Mouse (Mus musculus) gastrocnemius, postnatal 4 days (tissue): ENCODE measurements around the gene Fgfrl1. TPM values are rescaled to one million over a fixed set of nuclear protein-coding genes. Genes with fewer than 3 reads are reported as not detected.
A peak's percentile ranks its signal among the peaks of the same experiment; 100 is the strongest.

ENCODE experiments used
- DNase-seq, 2 experiments: peaks; one replicate each; pipeline ENCODE4 v3.0.0; 2021 to 2022; ENCODE audit warnings: low spot score in 2 of 2, mixed read lengths in 2 of 2
- long read RNA-seq, 2 experiments: library from polyadenylated mRNA; stranded (forward); transcript quantifications; one replicate each; pipeline ENCODE4 v2.0.0; 2021
- total RNA-seq, 2 experiments: library from RNA; stranded (reverse); gene quantifications; 2 replicates each; pipeline ENCODE4 v1.2.3; 2021

Fgfrl1 gene
- total RNA-seq: 100 to 1,000 TPM; 172 to 194 TPM
- long read RNA-seq, experiment 1, transcript Fgfrl1-202 (6 exons, 2,318 nt): minor isoform, 8 of 195 reads
- long read RNA-seq, experiment 1, transcript Fgfrl1-205 (2 exons, 556 nt): minor isoform, 6 of 195 reads
- long read RNA-seq, experiment 1, transcript Fgfrl1-201 (7 exons, 2,329 nt): major isoform, 85 of 195 reads
- long read RNA-seq, experiment 1, partial matches to known transcripts: 56 of 195 reads
- long read RNA-seq, experiment 1, other reads (novel, unspliced or antisense): 40 of 195 reads
- long read RNA-seq, experiment 2, transcript Fgfrl1-202 (6 exons, 2,318 nt): minor isoform, 6 of 296 reads
- long read RNA-seq, experiment 2, transcript Fgfrl1-201 (7 exons, 2,329 nt): major isoform, 150 of 296 reads
- long read RNA-seq, experiment 2, transcript Fgfrl1-205 (2 exons, 556 nt): minor isoform, 6 of 296 reads
- long read RNA-seq, experiment 2, partial matches to known transcripts: 70 of 296 reads
- long read RNA-seq, experiment 2, other reads (novel, unspliced or antisense): 64 of 296 reads

DNA sequence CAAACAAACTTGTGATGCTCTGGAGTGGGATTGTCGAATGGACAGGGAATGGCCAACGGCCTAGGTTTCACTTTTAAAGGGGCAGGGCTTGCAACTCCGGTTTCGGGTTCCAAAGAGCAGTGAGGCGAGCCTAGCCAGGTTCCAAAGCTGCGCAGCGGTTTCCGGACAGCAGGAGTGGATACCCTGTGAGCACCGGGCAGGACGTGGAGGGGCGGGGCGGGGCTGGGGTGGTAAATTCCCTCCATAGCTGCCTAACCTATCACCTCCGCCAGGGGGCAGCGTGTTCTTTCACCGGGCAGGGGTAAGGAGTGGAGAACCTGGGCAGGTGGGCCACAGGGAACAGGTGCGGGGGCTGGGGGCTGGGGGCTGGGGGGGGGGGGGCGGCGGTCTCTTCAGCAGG lies at the start of gene Fgfrl1:
TSS of gene Fgfrl1 (plus strand) at position 112 of the 400 bp plus-strand sequence.
- peak in 1 of 2 experiments; percentile 45 for DNase-seq

DNA sequence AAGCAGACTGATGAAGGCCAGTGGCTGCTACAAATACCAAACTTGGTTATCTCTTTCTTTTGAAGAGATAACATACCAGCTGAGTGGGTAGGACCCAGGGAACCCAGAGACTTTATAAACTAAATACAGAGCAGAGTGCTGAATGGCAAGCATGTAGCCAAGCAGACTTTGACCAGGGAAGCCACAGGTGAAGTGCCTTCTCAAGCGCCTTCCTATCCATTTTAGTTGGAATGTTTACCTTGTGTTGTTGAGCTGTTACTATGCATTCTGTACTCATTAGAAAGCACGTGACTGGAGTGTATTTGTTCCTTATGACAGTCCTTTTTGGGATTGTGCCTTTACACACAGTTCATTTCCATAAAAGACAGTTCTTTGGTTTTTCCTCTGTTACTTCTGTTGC lies 48.5 kb upstream of the Fgfrl1 start:
- no peak for DNase-seq

DNA sequence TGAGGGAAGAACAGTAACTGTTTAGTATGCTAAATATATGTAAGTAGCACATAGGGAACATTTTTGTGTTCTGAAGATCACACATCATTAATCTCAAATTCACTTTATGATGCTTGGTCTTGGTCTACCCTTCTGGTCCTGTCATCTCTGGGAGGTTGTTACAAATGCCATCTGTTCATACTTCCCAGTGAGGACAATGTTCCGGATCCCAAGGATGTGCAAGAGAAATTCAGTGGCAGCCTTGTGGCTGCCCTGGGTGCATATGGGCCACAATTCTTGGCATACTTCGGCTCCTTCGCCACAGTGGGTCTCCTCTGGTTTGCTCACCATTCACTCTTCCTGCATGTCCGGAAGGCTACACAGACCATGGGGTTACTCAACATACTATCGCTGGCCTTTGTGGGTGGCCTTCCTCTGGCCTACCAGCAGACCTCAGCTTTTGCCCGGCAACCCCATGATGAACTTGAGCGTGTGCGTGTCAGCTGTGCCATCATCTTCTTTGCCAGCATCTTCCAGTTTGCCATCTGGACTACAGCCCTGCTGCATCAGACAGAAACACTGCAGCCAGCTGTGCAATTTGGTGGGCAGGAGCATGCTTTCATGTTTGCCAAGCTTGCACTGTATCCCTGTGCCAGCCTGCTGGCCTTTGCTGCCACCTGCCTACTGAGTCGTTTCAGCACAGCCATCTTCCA lies 46.4 kb upstream of the Fgfrl1 start:
- peak in 1 of 2 experiments; percentile 34 for DNase-seq

DNA sequence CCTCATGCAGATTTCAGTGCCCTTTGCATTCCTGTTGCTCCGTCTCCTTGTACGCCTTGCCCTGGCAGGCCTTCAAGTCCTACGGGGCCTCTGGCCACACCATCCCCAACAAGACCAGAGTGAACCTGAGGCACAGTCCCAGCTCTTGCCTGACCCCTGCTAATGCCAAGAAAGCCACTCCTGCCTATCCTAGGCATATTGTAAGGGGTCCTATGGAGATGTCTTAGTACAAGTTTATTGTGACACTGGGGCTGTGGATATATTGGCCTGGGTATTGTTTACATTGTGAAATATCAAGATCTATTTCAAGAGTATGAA lies 45.9 kb upstream of the Fgfrl1 start:
- no peak for DNase-seq

DNA sequence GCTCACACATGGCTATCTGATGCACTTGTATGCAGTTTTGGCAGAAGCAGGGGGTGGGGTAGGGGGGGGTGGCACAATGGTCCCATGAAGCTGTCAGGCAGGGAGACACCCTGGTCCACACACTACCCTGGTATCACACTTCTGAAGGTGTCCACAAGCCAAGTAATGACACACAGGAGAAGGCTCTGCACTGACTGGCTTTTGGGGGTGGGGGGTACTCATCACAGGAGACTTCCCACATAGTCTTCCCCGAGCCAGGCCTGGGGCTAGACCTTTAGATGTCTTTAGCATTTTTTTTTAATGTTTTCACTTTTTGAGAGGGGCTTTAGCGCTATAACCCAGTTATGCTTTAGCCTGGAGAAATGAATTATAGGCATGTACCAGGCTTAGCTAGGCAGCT lies 44.9 kb upstream of the Fgfrl1 start:
- DNase-seq: no peak

DNA sequence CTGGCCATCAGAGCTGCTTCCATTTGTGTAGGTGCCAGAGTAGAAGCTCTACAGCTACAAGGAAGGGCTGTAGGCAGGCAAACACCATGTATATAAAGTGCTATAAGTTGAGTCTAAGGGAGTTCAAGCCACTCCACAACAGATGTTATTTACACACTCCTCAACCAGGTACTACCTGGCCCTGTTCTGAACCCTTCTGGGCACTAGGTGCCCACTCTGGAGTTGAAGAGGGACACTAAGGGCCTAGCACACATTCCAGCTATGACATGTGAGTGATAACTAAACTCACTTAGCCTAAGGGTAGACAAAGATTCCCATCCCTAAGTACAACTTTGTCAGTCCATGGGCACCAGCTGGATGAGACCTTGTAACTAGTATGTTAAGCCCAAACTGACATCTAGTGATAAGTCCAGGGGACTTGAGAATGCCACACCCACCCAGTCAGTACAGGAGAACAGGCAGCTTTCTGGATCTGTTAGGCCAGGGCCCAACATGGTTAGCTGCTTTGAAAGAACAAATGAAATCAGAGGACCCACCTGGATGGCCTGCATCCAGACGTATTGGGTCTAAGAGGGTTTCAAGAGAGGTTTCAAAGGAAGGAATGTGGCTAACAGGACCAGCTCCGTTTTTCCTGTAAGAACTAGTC lies 44.2 kb upstream of the Fgfrl1 start:
- no peak for DNase-seq

DNA sequence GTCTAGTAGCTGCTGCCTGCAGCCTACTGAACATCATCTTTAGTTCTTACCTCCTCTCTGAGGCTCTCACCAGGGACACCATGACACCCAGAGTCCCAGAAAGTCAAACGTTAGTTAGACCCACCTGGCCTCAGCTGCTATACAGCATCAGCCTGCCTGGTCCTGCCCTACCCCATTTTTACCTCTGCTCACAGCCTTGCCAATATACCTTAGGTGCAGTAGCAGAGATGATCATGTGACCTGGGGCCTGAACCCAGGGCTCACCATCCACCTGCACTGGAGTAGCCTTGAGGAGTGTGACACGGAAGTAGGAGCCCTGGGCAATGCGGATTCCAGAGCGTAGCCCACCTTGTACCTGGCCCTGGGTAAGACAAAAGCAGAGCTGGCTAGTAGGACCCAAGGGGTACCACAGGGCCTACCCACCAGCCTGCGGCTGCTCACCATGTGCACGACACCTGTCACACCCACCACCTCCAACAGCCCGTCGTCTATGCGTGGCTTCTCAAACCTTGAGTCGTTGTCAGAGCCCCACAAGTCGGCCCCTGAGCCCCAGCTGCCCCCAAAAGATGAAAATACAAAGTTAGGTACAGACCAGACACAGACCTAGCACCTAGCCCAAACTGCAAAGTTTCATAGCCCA lies 43.1 kb upstream of the Fgfrl1 start:
- DNase-seq: no peak

DNA sequence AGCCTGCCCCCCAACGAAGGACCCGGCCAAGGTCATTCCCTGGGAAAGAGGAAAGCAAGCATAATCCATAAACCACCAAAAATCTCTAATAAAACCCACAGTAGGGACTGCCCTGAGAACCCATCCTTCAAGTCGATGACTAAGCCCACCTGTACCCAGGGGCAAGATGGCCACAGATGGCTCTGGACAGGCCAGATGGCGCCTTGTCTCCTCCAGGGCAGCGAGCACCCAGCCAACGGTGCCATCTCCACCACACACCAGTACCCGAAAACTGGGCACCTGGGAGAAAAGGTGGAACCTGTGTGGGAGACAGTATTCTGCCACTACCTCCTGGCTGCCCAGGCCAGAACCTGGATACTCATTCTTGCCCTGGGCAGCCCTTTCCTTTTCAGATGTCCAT lies 41.8 kb upstream of the Fgfrl1 start:
- no peak for DNase-seq

DNA sequence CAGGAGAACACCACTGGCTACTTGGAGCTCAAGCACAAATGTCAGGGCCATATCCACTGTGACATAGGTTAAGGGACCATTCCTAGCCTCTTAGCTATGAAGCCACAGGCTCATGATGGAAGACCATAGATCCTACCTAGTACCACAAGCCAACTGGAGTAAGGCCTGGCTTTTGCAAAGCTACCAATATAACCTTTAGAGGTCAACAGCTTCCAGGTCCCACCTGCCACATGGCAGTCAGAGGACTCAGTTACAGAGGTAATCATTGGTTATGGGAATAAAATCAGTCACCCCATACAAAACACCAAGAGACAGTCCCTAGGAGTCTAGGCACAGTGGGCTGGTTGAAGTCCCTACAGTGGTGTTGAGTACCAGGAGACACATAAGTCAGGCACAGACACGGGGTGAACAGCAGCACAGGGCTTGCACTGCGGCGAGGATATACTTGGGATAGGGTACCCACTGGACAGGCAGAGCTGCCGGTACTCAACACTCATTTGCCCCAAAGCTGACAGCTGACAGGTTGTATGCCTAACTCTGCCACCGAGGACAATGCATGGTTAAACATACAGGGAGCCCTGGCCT lies 41.0 kb upstream of the Fgfrl1 start:
- DNase-seq: no peak

DNA sequence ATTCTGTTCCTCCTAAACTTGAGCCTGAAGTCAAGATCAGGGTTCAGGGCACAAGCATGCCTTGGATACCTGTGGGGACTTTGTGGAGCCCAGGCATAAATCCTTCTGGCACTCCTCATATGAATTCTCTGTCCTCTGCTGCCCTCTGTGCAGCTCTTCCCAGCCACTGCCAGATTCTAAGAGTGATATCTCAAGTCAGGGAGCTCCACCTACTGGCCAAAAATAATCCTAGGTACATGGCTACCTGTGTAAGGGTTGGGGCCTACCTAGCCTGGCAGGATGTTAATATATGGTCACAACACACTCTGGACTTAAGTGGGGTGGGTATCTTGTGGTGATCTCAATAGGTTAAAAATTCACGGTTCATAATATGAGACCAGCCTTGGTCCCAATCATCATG lies 40.4 kb upstream of the Fgfrl1 start:
- DNase-seq: no peak

DNA sequence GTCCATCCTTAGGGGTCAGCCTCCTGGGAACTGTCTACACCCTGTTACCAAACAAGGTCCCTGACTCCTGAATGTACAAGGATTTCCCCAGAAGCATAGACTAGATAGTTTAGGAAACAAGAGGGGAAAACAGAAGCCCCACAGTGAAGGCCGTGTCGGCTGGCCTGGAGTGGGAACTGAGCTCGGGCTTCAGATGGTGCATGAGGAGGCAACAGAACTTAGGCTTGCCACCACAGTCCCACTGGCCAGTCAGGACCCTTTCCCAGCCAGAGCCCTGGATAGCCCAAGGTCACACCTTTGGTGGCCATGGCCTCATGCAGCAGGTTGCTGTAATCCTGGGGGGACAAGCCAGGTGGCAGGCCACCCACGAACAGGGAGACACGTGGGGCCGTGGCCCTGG lies 38.8 kb upstream of the Fgfrl1 start:
- no peak for DNase-seq

DNA sequence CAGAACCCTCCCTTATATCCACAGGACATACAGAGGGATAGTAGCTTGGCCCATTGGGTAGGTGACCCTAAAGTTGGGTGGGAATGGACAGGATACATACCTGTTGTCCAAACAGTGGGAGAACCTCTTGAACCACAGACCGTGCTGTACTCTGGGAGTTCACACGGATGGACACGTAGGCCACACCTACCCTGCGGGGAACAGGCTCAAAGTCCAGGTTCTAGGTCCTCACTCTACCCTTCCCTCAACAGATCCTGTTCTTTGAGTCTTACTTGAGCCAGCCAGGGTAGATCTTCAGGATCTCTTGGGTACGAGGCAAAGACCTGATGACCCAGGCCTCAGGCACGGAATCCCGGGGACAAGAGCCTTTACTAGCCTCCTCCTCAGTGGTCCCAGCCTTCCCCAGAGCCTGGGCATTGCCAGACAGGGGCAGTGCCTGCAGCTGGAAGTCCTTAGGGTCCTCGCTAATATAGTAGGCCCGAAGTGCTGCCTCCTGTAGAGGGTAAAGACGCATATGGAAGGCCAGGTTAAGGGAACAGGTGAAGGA lies 37.7 kb upstream of the Fgfrl1 start:
- DNase-seq: no peak

DNA sequence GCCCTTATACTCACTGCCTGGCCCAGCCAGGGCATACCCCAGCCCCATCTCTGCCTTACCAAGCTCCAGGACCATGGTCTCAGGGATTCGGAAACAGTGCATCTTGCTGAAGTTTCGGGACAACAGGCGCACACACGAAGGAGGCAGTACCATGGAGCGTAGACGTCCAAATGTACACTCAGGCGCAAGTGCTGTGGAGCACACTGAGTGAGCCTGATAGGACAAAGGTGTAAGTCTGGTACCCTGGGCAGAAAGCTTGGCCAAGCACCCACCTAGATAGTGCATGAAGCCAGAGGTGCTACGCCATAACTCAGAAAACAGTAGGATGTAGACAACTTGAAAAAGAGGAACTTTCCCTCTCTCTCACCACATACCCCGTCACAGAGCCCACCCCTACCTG lies 36.8 kb upstream of the Fgfrl1 start:
- no peak for DNase-seq

DNA sequence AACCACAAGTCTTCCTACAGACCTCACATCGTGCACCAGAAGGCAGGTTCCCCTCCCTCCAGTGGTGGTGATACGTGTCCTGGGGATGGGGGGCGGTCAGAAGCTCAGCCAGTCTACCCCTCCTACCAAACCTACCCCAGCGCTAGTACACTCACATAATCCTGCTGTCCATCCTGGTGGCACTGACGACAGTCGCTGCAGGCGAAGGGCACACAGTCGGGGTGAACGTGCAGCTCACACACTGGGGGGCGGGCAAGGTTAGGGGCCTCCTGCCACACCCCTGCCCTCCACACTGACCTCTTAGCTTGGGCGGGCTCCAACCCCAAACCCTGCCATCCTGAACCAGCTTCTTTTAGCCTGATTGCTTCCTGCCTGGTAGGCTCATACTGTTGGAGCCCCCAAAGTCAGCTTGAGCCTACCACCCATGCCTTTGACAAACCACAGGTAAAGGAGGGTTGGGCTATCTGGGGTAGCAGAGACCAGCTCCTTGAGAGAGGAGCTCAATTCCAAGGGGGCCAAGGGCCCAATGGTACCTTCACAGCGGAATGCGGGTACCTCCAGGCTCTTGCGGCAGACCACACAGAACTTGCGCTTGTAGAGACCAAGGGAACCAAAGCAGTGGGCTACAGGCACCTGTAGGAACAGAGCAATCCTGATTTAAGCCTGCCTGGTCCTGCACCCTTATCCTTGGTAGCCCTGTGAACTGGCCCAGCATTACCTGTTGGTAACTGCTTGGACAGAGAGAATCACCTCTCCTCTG lies 36.1 kb upstream of the Fgfrl1 start:
- DNase-seq: no peak

DNA sequence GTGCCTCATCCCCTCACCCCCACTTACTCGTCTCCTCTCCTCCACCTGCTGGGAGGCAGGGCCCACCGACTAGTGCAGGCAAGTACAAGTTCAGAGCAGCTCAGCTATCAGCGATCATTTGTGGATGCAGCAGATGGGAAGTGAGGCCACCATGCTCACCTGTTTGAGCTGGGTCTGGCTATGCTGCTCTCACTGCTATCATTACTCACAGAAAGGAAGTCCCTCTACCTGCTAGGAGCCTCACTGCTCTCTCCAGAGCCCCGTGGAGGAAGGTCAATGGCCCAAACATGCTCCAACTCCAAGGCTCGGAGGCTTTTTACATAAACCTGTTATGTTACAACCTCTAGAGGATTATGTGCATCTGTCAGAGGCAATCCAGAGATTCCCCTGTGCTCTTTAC lies 34.8 kb upstream of the Fgfrl1 start:
- DNase-seq: no peak

DNA sequence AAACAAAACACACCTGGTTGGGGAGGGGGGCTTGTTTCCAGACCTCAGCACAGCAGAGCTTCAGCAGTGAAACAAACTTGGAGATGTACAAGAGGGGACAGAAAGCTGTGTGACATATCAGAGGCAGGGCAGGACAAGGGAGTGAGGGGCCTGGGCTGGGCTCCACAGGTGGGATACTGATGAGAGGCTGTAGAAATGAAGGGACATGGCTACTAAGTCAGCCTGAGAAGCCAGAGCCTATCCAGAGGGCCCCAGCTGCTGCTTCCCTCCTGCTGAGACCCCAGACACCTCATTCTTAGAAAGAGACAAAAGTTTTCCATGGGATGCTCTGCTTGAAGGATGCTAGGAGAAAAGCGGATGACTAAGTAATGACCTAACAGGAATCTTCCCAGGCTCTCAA lies 33.6 kb upstream of the Fgfrl1 start:
- DNase-seq: no peak

DNA sequence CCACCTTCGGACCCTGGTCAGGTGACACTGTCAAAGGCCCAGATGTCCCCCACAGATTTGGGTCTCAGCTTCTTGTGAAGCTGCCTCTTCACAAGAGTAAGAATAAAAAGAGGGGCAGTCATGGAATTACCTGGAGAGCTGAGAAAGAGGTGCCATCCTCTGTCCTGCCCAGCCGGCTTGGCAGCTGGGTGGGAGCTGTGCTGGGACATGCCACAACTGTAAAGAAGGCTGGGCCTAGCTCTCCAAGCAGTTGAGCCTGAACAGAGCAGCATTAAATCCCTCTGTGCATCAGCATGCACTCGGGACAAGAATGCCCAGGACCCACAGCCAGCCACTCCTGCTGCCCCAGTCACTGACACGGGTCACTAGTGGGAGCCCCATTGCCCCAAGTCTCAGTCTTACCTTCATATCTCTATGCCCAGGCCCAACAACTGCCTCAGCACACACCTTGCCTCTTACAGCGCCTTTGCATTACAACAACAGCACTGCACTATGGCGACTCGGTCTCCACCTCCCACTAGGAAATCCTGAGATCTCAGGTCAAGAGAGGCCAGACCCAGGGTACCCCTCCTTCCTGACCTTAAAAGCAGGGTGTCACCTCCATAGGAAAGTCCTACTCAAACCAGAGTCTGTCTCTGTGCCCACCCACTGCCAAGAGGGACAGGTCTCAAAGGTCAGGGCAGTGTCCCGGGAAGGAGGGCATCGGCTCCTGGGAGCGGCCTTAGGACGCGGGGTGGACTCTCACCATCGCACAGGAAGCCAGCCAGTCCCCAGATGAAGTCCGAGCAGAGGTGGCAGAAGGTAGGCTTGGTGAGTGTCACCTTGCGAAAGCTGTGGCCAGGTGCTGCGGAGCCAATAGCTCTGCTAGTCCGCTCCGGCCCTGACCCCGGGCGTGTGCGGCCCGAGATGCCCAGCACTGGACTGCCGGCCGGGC lies 32.2 kb upstream of the Fgfrl1 start, which contains the start of gene Idua:
TSS of gene Idua (plus strand) at position 634 of the 934 bp plus-strand sequence.
- peak in 1 of 2 experiments; percentile 22 for DNase-seq

DNA sequence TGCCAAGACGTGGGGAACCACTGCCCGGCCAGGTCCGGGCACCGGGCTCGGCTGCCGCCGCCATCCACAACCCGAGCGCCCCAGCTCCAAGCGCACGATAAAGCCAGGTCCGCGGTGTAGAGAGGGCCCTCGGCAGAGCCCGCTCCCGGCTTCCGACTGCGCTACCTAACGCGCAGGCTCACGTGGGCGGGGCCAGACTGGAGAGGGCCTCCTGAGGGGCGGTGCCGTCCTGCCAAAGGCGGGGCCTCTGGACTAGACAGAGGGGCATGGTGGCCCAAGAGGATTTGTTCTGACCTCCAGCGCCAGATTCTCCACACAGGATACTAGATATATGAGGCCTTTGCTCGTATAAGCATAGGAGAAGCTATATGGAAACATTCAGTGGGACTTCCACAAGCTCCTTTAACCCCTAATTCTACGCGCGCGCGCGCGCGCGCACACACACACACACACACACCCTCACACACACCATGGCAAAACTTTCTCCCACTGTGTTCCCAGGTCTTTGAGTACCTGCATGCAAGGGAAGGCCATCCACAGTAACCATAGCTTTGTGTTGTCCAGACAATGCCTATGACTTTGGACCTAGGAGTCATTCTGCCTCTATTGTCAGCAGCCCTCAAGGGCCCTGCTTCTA lies 31.4 kb upstream of the Fgfrl1 start:
- DNase-seq: peak; percentile 81 to 92
